Mouse (Mus musculus) kidney, embryonic 14.5 days (tissue): ENCODE measurements around the gene Slc17a9. TPM values are rescaled to one million over a fixed set of nuclear protein-coding genes. Genes with fewer than 3 reads are reported as not detected.

ENCODE experiments used
- ATAC-seq: fragments of 200-750 bp; cut with Nextera tagmentation; 2 replicates; pipeline ENCODE4 v1.8.0; 2017; ENCODE audit warnings: moderate number of reproducible peaks, mild to moderate bottlenecking, moderate TSS enrichment, moderate library complexity; ENCODE audit not compliant: low FRiP score, low TSS enrichment
- H3K27ac ChIP-seq: fragments of 300-500 bp; sonication (generic); 2 replicates; pipeline ENCODE4 v1.5.1; 2014; ENCODE audit warnings: low read depth, mild to moderate bottlenecking, low read length, moderate library complexity, mixed read lengths
- H3K27me3 ChIP-seq: fragments of 300-500 bp; sonication (generic); 2 replicates; pipeline ENCODE4 v1.6.1; 2014; ENCODE audit warnings: mild to moderate bottlenecking, low read length; ENCODE audit not compliant: control insufficient read depth, insufficient read depth
- H3K36me3 ChIP-seq: fragments of 300-500 bp; sonication (generic); 2 replicates; pipeline ENCODE4 v1.6.1; 2014; ENCODE audit warnings: low read length, mixed read lengths; ENCODE audit not compliant: control insufficient read depth, insufficient read depth
- H3K4me1 ChIP-seq: fragments of 300-500 bp; sonication (generic); 2 replicates; pipeline ENCODE4 v1.6.1; 2014; ENCODE audit warnings: low read length, mixed read lengths; ENCODE audit not compliant: control insufficient read depth, insufficient read depth
- H3K4me2 ChIP-seq: fragments of 300-500 bp; sonication (generic); replicated peaks from 2 replicates; pipeline ENCODE4 v1.6.1; 2014; ENCODE audit warnings: low read depth, mild to moderate bottlenecking, low read length
- H3K4me3 ChIP-seq: fragments of 300-500 bp; sonication (generic); 2 replicates; pipeline ENCODE4 v1.5.1; 2014; ENCODE audit warnings: mild to moderate bottlenecking, low read length
- H3K9ac ChIP-seq: fragments of 300-500 bp; sonication (generic); 2 replicates; pipeline ENCODE4 v1.6.1; 2014; ENCODE audit warnings: low read depth, mild to moderate bottlenecking, low read length, moderate library complexity
- H3K9me3 ChIP-seq: fragments of 300-500 bp; sonication (generic); 2 replicates; pipeline ENCODE4 v1.6.1; 2016; ENCODE audit warnings: low read length; ENCODE audit not compliant: control insufficient read depth
- WGBS: fragments of 180-500 bp; shearing (Covaris S2); extraction: QIAGEN DNeasy Blood & Tissue Kit; methylation state at CpG from one replicate; pipeline ENCODE4 v1.1.7; 2014; 5-methylcytosine and 5-hydroxymethylcytosine counted together
- polyA plus RNA-seq: library from polyadenylated mRNA; unstranded; fragments of >200 nt; fragmentation: Nextera tagmentation; extraction: Ambion mirVana; gene quantifications from 2 replicates; pipeline ENCODE4 v1.2.1, GENCODE M21; 2014

The Slc17a9 gene
- polyA plus RNA-seq, 1 experiment from 2014 or later = 0.20 TPM

GRCm38 (mm10) chr2:180787566-180788232 lies 62.6 kb downstream of the Slc17a9 start:
- 73% methylated on average over 13 of the region's 13 CpGs for WGBS
- Histone ChIP-seq H3K36me3 (no peaks in the 10 kb centered on the region), H3K27ac (no peak overlapping the region), H3K4me3 (no peak overlapping the region), H3K27me3 (peaks cover 9% of the 10 kb centered on the region), H3K9me3 (no peaks in the 10 kb centered on the region), H3K9ac (no peak overlapping the region), H3K4me1 (no peaks in the 10 kb centered on the region), H3K4me2 (no peak overlapping the region)
- ATAC-seq = no peak

GRCm38 (mm10) chr2:180788386-180788785 lies 63.3 kb downstream of the Slc17a9 start:
- Histone ChIP-seq H3K9ac (no peak overlapping the region), H3K27ac (no peak overlapping the region), H3K27me3 (peaks cover 9% of the 10 kb centered on the region), H3K4me1 (no peaks in the 10 kb centered on the region), H3K4me3 (no peak overlapping the region), H3K36me3 (no peaks in the 10 kb centered on the region), H3K9me3 (no peaks in the 10 kb centered on the region), H3K4me2 (no peak overlapping the region)
- ATAC-seq = no peak
- 23% methylated on average over 2 of the region's 2 CpGs for WGBS

GRCm38 (mm10) chr2:180788843-180789242 lies 63.8 kb downstream of the Slc17a9 start:
- ATAC-seq = no peak
- Histone ChIP-seq H3K36me3 (no peaks in the 10 kb centered on the region), H3K4me1 (no peaks in the 10 kb centered on the region), H3K4me2 (no peak overlapping the region), H3K9ac (no peak overlapping the region), H3K27ac (no peak overlapping the region), H3K9me3 (no peaks in the 10 kb centered on the region), H3K4me3 (no peak overlapping the region), H3K27me3 (peaks cover 9% of the 10 kb centered on the region)
- WGBS = 17% methylated on average over 6 of the region's 7 CpGs

DNA sequence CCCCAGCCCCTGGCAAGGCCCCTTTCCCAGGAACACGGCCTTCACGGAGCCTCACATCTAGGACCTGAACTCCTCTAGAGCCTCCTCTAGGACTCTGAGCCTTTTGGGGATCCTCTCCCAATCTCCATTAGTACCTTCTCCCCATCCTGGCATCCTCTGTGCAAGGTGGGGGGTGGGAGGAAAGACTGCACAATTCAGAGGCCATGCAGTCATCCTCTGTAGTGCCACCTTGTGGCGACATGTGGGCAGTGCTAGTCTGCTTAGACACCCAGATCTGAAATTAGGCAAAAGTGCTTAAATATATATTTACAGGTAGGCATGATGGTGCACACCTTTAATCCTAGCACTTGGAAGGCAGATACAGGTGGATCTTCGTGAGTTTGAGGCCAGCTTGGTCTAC lies 66.6 kb downstream of the Slc17a9 start:
- Histone ChIP-seq H3K4me3 (no peak overlapping the region), H3K36me3 (no peaks in the 10 kb centered on the region), H3K27me3 (peaks cover 9% of the 10 kb centered on the region), H3K9ac (no peak overlapping the region), H3K27ac (no peak overlapping the region), H3K4me1 (no peaks in the 10 kb centered on the region), H3K4me2 (no peak overlapping the region), H3K9me3 (no peaks in the 10 kb centered on the region)
- no peak for ATAC-seq
- WGBS = 45% methylated on average over 4 of the region's 4 CpGs

Other genes starting within 250 kb of the Slc17a9 start
- gene Ntsr1, start 225.3 kb upstream of the Slc17a9 start, polyA plus RNA-seq = 6.3 and 12.4 TPM in 2 replicates
- gene Mrgbp, start 144.0 kb upstream of the Slc17a9 start, polyA plus RNA-seq = 52.4 and 53.9 TPM in 2 replicates
- 82.4 and 83.1 TPM in 2 replicates for gene Ogfr, start 136.0 kb upstream of the Slc17a9 start, polyA plus RNA-seq
- gene Col9a3, start 127.5 kb upstream of the Slc17a9 start, polyA plus RNA-seq = 4.4 and 6.4 TPM in 2 replicates
- gene Tcfl5, start 82.6 kb upstream of the Slc17a9 start, polyA plus RNA-seq = 0.22 and 0.40 TPM in 2 replicates
- 25.6 and 39.5 TPM in 2 replicates for gene Dido1, start 15.3 kb upstream of the Slc17a9 start, polyA plus RNA-seq
- 54.3 and 62.9 TPM in 2 replicates for gene Gid8, start 15.1 kb upstream of the Slc17a9 start, polyA plus RNA-seq
- 0.10 TPM in 1 of 2 replicates, not detected in the other for gene Bhlhe23, start 51.6 kb downstream of the Slc17a9 start, polyA plus RNA-seq
- gene Ythdf1, start 195.7 kb downstream of the Slc17a9 start, polyA plus RNA-seq = 48.7 and 75.4 TPM in 2 replicates
- not detected in 2 replicates for gene Birc7, start 203.8 kb downstream of the Slc17a9 start, polyA plus RNA-seq
- 39.0 and 44.1 TPM in 2 replicates for gene Nkain4, start 229.4 kb downstream of the Slc17a9 start, polyA plus RNA-seq
- gene Arfgap1, start 242.0 kb downstream of the Slc17a9 start, polyA plus RNA-seq = 55.1 and 71.3 TPM in 2 replicates